Comparison of ENCODE assay signal across 13 mouse cellular contexts in the genomic region with DNA sequence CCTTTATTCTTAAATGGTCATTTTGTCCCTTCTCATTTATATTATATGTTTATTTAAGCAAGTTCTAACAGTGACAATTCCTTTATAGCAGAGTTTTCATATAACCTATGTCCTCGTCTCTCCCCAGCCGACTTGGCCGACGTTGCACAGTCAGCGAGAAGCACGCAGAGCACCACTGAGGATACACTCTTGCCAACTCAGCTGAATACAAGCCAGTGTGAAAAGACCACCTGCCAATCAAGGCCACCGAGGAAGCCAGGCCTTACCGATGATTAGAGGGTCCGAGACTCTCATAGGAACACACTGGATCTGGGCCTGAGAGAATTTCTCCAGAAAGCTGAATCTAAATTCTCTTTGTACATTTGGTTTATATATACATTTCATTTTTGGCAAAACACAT.
DNase-seq lines count a peak whose midpoint lies in the region; ATAC-seq and TF ChIP-seq lines count a peak whose summit lies in the region.
"Had no signal": no experiment of that assay in that cellular context is flagged by ENCODE, and none has a peak within 500 bp of the region (broad histone marks: within the 10 kb centered on the region; RNA-seq: fewer than 3 reads in every experiment).

No protein-coding gene starts in this region.

- H3K4me1 ChIP-seq in forebrain, embryonic 15.5 days, result peaks cover 29% of the 10 kb centered on the region
- 0 out of 2 replicates have a peak, but pooled peaks cover 3% of the 10 kb centered on the region for H3K4me1 ChIP-seq in forebrain, embryonic 11.5 days (replicated peaks; ENCODE audit: control insufficient read depth, insufficient read depth, low read length)
- peaks cover 6% of the 10 kb centered on the region for H3K4me1 ChIP-seq in stomach, postnatal 0 days (replicated peaks; ENCODE audit: control insufficient read depth, insufficient read depth)

- peak overlapping the region; percentile 62; the same call in 1 of the 2 replicates for H3K27ac ChIP-seq in forebrain, embryonic 15.5 days (replicated peaks)
- H3K27ac ChIP-seq in forebrain, embryonic 11.5 days (ENCODE audit: low read depth, low read length), result no peak overlapping the region
- peak overlapping the region; percentile 56; the same call in 1 of the 2 replicates for H3K27ac ChIP-seq in stomach, postnatal 0 days (replicated peaks)
- H3K27ac ChIP-seq: kidney, postnatal 0 days; liver, embryonic 13.5 days had no signal

- 24% methylated on average over 9 of the region's 9 CpGs for WGBS in forebrain, embryonic 15.5 days
- WGBS in forebrain, embryonic 11.5 days, result 83% methylated on average over 9 of the region's 9 CpGs
- 52% methylated on average over 9 of the region's 9 CpGs for WGBS in stomach, postnatal 0 days

- DNase-seq in forebrain, embryonic 11.5 days (ENCODE audit: low spot score), result no peak
- peak; percentile 50 for DNase-seq in left cerebral cortex, postnatal 4 days
- DNase-seq in left cerebral cortex, adult 9 months (ENCODE audit: low spot score in 2 of 2), result no peak
- DNase-seq in right cerebral cortex, postnatal 4 days, result peak; percentile 11
- no peak for DNase-seq in right cerebral cortex, adult 2 months (ENCODE audit: low spot score in 2 of 2)
- no peak for DNase-seq in stomach, postnatal 0 days (ENCODE audit: low spot score)
- DNase-seq in testis, postnatal 10 days (ENCODE audit: low spot score), result no peak
- DNase-seq: adrenal gland, postnatal 10 days; cerebellum, postnatal 25 days; liver, embryonic 13.5 days; thymus, postnatal 14 days had no signal

- no peak overlapping the region for H3K4me2 ChIP-seq in forebrain, embryonic 15.5 days (replicated peaks)
- no peak overlapping the region for H3K4me2 ChIP-seq in forebrain, embryonic 11.5 days (ENCODE audit: low read depth, low read length, severe bottlenecking)
- H3K4me2 ChIP-seq in stomach, postnatal 0 days (replicated peaks; ENCODE audit: low read depth), result no peak overlapping the region
- H3K4me2 ChIP-seq: liver, embryonic 13.5 days had no signal

- intact Hi-C loops in left cerebral cortex, postnatal 4 days (cut with DNase I), result no loop called here

- H3K4me3 ChIP-seq in forebrain, embryonic 15.5 days, result no peak overlapping the region
- H3K4me3 ChIP-seq in forebrain, embryonic 11.5 days (ENCODE audit: low read depth, low read length), result no peak overlapping the region
- H3K4me3 ChIP-seq in stomach, postnatal 0 days (ENCODE audit: low read depth, low read length), result no peak overlapping the region
- H3K4me3 ChIP-seq: liver, embryonic 13.5 days had no signal

- H3K9me3 ChIP-seq in forebrain, embryonic 15.5 days, result no peaks in the 10 kb centered on the region
- H3K9me3 ChIP-seq in forebrain, embryonic 11.5 days (ENCODE audit: control insufficient read depth, low read length), result no peaks in the 10 kb centered on the region
- no peaks in the 10 kb centered on the region for H3K9me3 ChIP-seq in stomach, postnatal 0 days (ENCODE audit: control insufficient read depth, low read length)
- H3K9me3 ChIP-seq: liver, embryonic 13.5 days had no signal

- no peak for TF ChIP-seq CTCF in stomach, postnatal 0 days (IDR thresholded peaks at IDR 0.05; ENCODE audit: low read depth)

- no peaks in the 10 kb centered on the region for H3K27me3 ChIP-seq in forebrain, embryonic 15.5 days
- H3K27me3 ChIP-seq in forebrain, embryonic 11.5 days (ENCODE audit: control insufficient read depth, insufficient read depth, low read length), result no peaks in the 10 kb centered on the region
- no peaks in the 10 kb centered on the region for H3K27me3 ChIP-seq in stomach, postnatal 0 days (ENCODE audit: control insufficient read depth, insufficient read depth, low read length)
- H3K27me3 ChIP-seq: liver, embryonic 13.5 days had no signal

- no peaks in the 10 kb centered on the region for H3K36me3 ChIP-seq in forebrain, embryonic 15.5 days
- H3K36me3 ChIP-seq in forebrain, embryonic 11.5 days (ENCODE audit: control insufficient read depth, insufficient read depth, low read length), result no peaks in the 10 kb centered on the region
- H3K36me3 ChIP-seq in stomach, postnatal 0 days (ENCODE audit: control insufficient read depth, insufficient read depth, low read length), result no peaks in the 10 kb centered on the region

- 0 out of 2 replicates have a peak, but pooled peaks have one; percentile 48 for ATAC-seq in forebrain, embryonic 15.5 days (replicated peaks)
- no peak for ATAC-seq in forebrain, embryonic 11.5 days (replicated peaks; ENCODE audit: low FRiP score)
- no peak for ATAC-seq in stomach, postnatal 0 days (ENCODE audit: low FRiP score, low TSS enrichment)

- no peak for TF ChIP-seq EP300 in stomach, postnatal 0 days (optimal IDR thresholded peaks at IDR 0.05)

- no peak overlapping the region for H3K9ac ChIP-seq in forebrain, embryonic 15.5 days (replicated peaks)
- H3K9ac ChIP-seq in forebrain, embryonic 11.5 days (ENCODE audit: low read length), result no peak overlapping the region
- no peak overlapping the region for H3K9ac ChIP-seq in stomach, postnatal 0 days (ENCODE audit: low read length)
- H3K9ac ChIP-seq: liver, embryonic 13.5 days had no signal

Comparison
In these comparisons a context has a peak if more than half of its experiments do, and no peak if none do; other contexts are left out.
1. DNase-seq: peak in left cerebral cortex, postnatal 4 days (single experiment) and right cerebral cortex, postnatal 4 days (single experiment); none in forebrain, embryonic 11.5 days (single experiment), left cerebral cortex, adult 9 months (0 of 2), right cerebral cortex, adult 2 months (0 of 2), stomach, postnatal 0 days (single experiment) and testis, postnatal 10 days (single experiment).